Mouse (Mus musculus) embryonic facial prominence, embryonic 13.5 days (tissue): ENCODE results near the gene Jade1. TPM values are rescaled to one million over a fixed set of nuclear protein-coding genes. Genes with fewer than 3 reads are reported as not detected.

Source experiments
- ATAC-seq: fragments of 200-750 bp; cut with Nextera tagmentation; 2 replicates; pipeline ENCODE4 v1.8.0; 2017; ENCODE audit warnings: low read depth; ENCODE audit not compliant: insufficient number of reproducible peaks, insufficient read depth, low FRiP score, low TSS enrichment
- H3K27ac ChIP-seq: fragments of 300-500 bp; sonication (generic); 2 replicates; pipeline ENCODE4 v1.5.1; 2015; ENCODE audit warnings: moderate library complexity, mild to moderate bottlenecking, inconsistent platforms
- H3K27me3 ChIP-seq: fragments of 300-500 bp; sonication (generic); 2 replicates; pipeline ENCODE4 v1.6.1; 2015; ENCODE audit warnings: mild to moderate bottlenecking, inconsistent platforms
- H3K36me3 ChIP-seq: fragments of 300-500 bp; sonication (generic); 2 replicates; pipeline ENCODE4 v1.6.1; 2015; ENCODE audit warnings: mild to moderate bottlenecking, inconsistent platforms
- H3K4me1 ChIP-seq: fragments of 300-500 bp; sonication (generic); 2 replicates; pipeline ENCODE4 v1.6.1; 2015; ENCODE audit warnings: inconsistent platforms
- H3K4me2 ChIP-seq: fragments of 300-500 bp; sonication (generic); 2 replicates; pipeline ENCODE4 v1.6.1; 2015; ENCODE audit warnings: moderate library complexity, mild to moderate bottlenecking, inconsistent platforms
- H3K4me3 ChIP-seq: fragments of 300-500 bp; sonication (generic); 2 replicates; pipeline ENCODE4 v1.5.1; 2015; ENCODE audit warnings: mild to moderate bottlenecking, inconsistent platforms
- H3K9ac ChIP-seq: fragments of 300-500 bp; sonication (generic); 2 replicates; pipeline ENCODE4 v1.6.1; 2015; ENCODE audit warnings: mild to moderate bottlenecking, inconsistent platforms
- H3K9me3 ChIP-seq: fragments of 300-500 bp; sonication (generic); 2 replicates; pipeline ENCODE4 v1.6.1; 2016; ENCODE audit warnings: inconsistent platforms
- WGBS: fragments of 180-500 bp; shearing (Covaris S2); methylation state at CpG from one replicate; pipeline ENCODE4 v1.1.7; 2015; ENCODE audit warnings: mixed read lengths; 5-methylcytosine and 5-hydroxymethylcytosine counted together
- polyA plus RNA-seq: library from polyadenylated mRNA; unstranded; fragments of >200 nt; fragmentation: Nextera tagmentation; extraction: Ambion mirVana; gene quantifications from 2 replicates; pipeline ENCODE4 v1.2.1, GENCODE M21; 2015

The Jade1 gene
- polyA plus RNA-seq = 8.7 and 11.7 TPM in 2 replicates

DNA sequence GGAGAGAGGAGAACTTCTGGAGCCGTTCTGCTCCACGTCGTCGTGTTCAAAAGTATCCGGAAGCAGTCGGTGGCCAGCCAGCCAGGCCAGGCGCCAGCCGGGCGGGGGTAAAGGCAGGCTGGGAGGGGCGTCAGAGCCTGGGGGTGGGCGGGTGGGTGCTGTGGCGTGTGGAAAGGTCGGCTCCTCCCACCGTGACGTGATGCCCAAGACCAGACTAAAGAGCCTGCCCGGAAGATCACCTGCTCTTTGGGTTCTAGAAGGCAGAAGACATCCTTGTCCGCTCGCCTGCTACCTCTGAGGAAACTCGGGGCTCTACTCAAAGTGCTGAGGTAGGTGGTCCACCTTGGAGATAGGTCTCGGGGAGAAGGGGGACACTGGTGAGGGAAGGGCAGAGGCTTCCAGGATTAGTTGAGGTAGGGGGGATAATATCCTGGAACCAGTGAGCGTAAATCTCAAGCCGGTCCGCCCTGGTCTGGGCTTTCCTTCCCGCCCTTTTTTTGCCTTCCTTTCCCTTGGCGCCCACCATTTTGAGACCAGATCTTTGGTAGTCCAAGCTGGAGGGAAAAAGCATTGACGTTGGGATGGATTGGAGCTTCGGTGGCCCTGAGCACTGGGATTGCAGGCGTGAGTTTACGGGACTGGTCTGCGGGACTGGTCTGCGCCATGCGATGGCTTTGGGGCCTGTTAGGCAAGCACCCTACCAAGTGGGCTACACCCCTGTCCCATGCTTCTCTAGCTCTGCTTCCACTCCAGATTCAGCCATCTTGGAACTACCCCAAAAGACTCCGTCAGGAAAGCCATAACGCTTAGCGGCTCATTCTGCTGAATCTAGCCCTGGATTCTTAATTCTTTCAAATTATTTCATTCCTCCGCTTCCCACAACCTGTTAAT, at the start of gene Jade1:
Jade1 (plus strand) TSS at position 241 of the 891 bp plus-strand sequence.
- H3K9ac ChIP-seq = no peak within 1 kb of the TSS
- WGBS = 97% methylated on average over 36 of the region's 36 CpGs

DNA sequence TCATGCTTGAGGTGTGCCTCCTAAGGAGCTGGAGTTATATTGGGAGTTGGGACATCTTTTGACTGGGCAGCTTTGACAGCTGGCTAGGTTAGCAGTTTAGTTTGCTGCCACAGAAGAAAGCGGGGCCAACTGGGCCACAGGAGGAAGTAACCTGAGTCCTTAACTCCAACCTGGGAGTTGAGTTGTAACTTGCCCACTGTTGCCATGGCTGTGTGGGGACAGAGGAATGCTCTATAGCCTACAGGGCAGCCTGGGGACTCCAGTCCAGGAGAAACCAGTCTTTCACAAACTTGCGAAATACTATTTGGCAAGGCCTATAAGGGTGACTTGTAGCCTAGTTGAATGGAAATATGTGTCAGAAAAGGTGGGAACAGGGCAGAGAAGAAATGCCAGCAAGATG, 46.1 kb upstream of the Jade1 start:
- H3K9ac ChIP-seq = no peak overlapping the region
- no peaks in the 10 kb centered on the region for H3K36me3 ChIP-seq
- no peak for ATAC-seq
- no peaks in the 10 kb centered on the region for H3K4me1 ChIP-seq
- H3K27me3 ChIP-seq = no peaks in the 10 kb centered on the region
- H3K9me3 ChIP-seq = no peaks in the 10 kb centered on the region
- H3K27ac ChIP-seq = no peak overlapping the region
- 66% methylated on average over 2 of the region's 2 CpGs for whole genome bisulfite sequencing
- no peak overlapping the region for H3K4me3 ChIP-seq
- no peak overlapping the region for H3K4me2 ChIP-seq

More for the DNA sequence above, at the start of gene Jade1:
- no peak within 1 kb of the TSS for H3K27ac ChIP-seq
- ATAC-seq = no peak
- H3K9me3 ChIP-seq = no peaks in the 10 kb centered on the region
- H3K36me3 ChIP-seq = no peaks in the 10 kb centered on the region
- H3K27me3 ChIP-seq = no peaks in the 10 kb centered on the region
- H3K4me2 ChIP-seq = no peak within 1 kb of the TSS
- no peaks in the 10 kb centered on the region for H3K4me1 ChIP-seq
- H3K4me3 ChIP-seq = no peak within 1 kb of the TSS

DNA sequence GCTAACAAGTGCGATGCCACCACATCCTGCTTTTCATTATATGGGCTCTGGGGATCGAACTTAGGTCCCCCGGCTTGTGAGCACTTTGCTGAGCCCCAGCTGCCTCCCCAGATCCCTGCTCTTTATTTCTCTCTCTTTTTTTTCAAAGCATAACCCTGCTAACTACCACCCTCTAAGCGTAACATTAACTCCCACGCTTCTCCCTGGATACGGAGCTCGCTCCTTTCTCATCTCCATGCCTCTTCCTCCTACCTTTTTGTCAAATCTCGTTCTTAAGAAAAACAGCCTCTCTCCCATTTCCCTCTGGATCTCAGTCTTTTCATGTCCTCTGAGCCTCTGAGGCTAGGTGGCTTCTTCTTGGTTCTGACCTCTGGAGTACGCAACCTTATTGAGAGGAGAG, 45.3 kb upstream of the Jade1 start:
- H3K9me3 ChIP-seq = no peaks in the 10 kb centered on the region

DNA sequence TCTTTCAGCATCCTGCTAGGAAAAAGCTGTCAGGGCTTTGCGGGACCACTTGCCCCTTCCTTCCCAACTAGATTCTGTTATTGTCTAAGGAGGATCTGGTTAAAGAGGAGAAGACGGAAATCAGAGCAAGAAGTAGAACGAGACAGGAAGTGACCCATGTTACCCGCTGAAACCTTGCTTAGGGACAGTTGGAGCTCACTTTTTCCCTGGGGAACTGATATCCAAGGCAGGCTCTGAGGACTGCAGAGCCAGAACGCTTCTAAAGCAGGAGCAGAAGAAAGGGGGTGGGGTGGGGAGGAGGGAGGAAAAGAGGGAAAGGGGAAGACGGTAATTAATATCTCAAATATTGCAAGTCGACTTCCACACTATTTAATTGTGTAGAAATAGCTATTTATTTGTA, 44.8 kb upstream of the Jade1 start:
- no peak for ATAC-seq
- Histone ChIP-seq H3K9ac (no peak overlapping the region), H3K27me3 (no peaks in the 10 kb centered on the region), H3K4me3 (no peak overlapping the region), H3K9me3 (no peaks in the 10 kb centered on the region), H3K27ac (no peak overlapping the region), H3K4me2 (no peak overlapping the region), H3K4me1 (no peaks in the 10 kb centered on the region), H3K36me3 (no peaks in the 10 kb centered on the region)
- 59% methylated on average over 7 of the region's 7 CpGs for WGBS

More for the DNA sequence above, 45.3 kb upstream of the Jade1 start:
- no peak overlapping the region for H3K27ac ChIP-seq
- ATAC-seq = no peak
- H3K36me3 ChIP-seq = no peaks in the 10 kb centered on the region
- no peaks in the 10 kb centered on the region for H3K27me3 ChIP-seq
- no peak overlapping the region for H3K4me3 ChIP-seq
- no peak overlapping the region for H3K4me2 ChIP-seq
- 69% methylated on average over 9 of the region's 9 CpGs for WGBS
- no peaks in the 10 kb centered on the region for H3K4me1 ChIP-seq
- no peak overlapping the region for H3K9ac ChIP-seq

DNA sequence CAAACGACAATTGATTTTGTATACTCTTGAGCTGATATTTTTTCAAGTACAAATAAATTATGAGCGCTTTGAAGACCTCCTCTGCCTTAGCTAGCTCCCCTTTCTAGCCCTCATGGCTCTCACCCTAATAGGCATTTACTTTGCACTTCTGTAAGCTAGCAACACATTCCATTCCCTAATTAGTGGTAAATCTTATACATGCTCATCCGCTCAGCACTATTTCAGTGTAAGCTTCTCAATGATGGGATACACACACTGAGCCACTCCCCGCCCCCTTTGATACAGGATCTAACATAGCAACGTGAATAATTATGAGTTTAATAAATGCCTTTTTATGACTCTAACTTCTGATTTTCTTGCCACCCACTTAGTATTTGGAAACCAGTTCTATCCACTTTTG, 41.5 kb upstream of the Jade1 start:
- no peak overlapping the region for H3K9ac ChIP-seq
- ATAC-seq = no peak
- 59% methylated on average over 5 of the region's 5 CpGs for WGBS
- no peak overlapping the region for H3K27ac ChIP-seq
- H3K9me3 ChIP-seq = no peaks in the 10 kb centered on the region
- no peak overlapping the region for H3K4me3 ChIP-seq
- no peaks in the 10 kb centered on the region for H3K4me1 ChIP-seq
- no peaks in the 10 kb centered on the region for H3K27me3 ChIP-seq
- no peak overlapping the region for H3K4me2 ChIP-seq
- H3K36me3 ChIP-seq = no peaks in the 10 kb centered on the region

DNA sequence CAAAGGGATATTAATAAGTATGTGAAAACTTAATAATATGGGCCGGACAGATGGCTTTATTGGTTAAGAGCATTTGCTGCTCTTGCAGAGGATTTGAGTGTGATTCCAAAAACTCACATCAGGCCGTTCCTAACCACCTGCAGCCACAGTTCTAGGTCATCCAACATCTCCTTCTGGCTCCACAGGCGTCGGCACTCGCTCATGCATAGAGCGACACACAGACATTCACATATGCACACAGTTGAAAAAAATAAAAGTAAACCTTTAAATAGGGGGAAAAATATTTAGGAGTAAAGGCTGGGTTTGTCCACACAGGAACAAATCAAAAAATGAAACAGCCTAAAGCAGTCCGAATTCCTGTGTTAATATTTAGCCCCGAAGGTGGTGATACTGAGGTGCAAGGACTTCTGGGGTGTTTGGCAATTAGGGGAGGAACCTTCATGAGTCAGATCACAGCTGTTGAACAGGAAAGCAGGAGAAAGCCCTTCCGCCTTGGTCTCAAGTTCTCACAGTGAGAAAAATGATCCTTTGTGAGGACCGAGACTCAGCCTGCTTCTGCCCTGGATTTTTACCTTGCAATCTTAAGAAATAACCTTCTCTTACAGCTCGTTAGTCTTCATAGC, 40.7 kb upstream of the Jade1 start:
- Histone ChIP-seq H3K9me3 (no peaks in the 10 kb centered on the region), H3K9ac (no peak overlapping the region), H3K4me3 (no peak overlapping the region), H3K27ac (no peak overlapping the region), H3K27me3 (no peaks in the 10 kb centered on the region), H3K4me2 (no peak overlapping the region), H3K4me1 (no peaks in the 10 kb centered on the region), H3K36me3 (no peaks in the 10 kb centered on the region)
- ATAC-seq = no peak
- WGBS = 70% methylated on average over 11 of the region's 11 CpGs

DNA sequence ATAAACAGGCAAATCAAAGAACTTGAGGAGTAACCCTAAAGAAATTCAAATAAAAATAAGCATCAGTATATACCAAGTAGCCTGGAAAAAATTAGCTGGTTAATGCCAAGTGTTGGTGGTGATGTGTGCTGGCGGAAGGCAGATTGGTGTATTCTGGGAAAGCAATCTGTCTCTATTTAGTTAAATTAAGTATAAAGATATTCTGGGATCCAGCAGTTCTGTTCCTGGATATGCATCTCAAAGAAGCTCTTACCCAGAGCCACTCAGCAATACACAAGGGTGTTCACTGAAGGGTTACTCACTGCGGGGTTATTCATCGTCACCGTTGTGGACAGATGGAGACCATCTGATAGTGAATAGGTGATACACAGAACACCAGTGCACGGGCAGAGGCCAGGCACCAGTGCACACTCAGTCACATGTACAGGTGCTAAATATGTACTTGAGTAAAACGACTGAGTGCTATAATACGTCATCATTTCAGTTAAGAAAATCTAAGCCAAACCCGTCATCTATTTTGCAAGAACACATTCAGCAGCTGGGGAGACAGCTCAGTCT, 38.5 kb upstream of the Jade1 start:
- Histone ChIP-seq H3K9me3 (no peaks in the 10 kb centered on the region), H3K4me1 (no peaks in the 10 kb centered on the region), H3K9ac (no peak overlapping the region), H3K27ac (no peak overlapping the region), H3K27me3 (no peaks in the 10 kb centered on the region), H3K4me2 (no peak overlapping the region), H3K36me3 (no peaks in the 10 kb centered on the region), H3K4me3 (no peak overlapping the region)
- WGBS = 79% methylated on average over 8 of the region's 8 CpGs
- no peak for ATAC-seq

DNA sequence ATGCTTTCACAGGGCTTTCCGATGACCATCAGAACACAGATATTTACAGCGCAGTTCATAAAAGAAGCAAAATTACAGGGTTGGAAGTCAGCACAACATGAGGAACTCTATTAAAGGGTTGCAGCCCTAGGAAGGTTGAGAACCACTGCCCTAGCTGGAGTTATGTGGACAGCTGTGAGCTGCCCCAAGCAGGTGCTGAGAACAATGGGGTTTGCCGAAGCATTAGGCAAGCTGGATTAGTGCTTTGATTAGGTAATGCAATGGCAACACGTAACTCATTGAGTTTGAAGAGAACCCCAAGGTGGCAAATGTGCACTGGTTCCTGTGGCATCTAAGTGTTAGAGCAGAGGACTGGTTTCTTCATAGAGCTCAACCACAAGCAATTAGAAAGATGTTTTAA, 34.6 kb upstream of the Jade1 start:
- H3K9me3 ChIP-seq = no peaks in the 10 kb centered on the region
- no peak overlapping the region for H3K4me3 ChIP-seq
- ATAC-seq = no peak
- H3K4me2 ChIP-seq = no peak overlapping the region
- 83% methylated on average over 4 of the region's 4 CpGs for WGBS
- H3K27ac ChIP-seq = no peak overlapping the region
- no peaks in the 10 kb centered on the region for H3K4me1 ChIP-seq
- H3K36me3 ChIP-seq = no peaks in the 10 kb centered on the region
- no peak overlapping the region for H3K9ac ChIP-seq
- H3K27me3 ChIP-seq = no peaks in the 10 kb centered on the region

DNA sequence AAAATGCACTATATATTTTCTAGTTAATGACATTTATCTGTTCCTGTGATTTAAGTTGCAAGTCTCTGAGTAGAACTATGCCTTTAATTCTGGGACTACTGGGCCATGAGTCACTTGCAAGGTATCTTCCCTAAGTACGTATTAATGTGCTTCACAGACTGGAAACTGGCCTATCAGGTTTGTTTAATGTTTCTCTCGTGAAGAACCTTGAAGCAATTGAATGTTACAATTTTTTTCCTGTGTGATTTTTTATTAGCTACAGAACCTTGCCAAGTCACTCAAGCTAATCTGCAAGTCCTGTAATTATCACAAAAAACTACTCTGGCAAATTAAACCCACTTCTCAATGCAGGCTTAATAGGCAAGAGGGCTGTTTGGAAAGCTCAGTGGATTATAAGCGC, 33.8 kb upstream of the Jade1 start:
- no peaks in the 10 kb centered on the region for H3K9me3 ChIP-seq
- H3K4me3 ChIP-seq = no peak overlapping the region
- no peak overlapping the region for H3K27ac ChIP-seq
- no peaks in the 10 kb centered on the region for H3K4me1 ChIP-seq
- no peaks in the 10 kb centered on the region for H3K27me3 ChIP-seq
- H3K9ac ChIP-seq = no peak overlapping the region
- no peak for ATAC-seq
- no peaks in the 10 kb centered on the region for H3K36me3 ChIP-seq
- WGBS = 60% methylated on average over 3 of the region's 3 CpGs
- H3K4me2 ChIP-seq = no peak overlapping the region

DNA sequence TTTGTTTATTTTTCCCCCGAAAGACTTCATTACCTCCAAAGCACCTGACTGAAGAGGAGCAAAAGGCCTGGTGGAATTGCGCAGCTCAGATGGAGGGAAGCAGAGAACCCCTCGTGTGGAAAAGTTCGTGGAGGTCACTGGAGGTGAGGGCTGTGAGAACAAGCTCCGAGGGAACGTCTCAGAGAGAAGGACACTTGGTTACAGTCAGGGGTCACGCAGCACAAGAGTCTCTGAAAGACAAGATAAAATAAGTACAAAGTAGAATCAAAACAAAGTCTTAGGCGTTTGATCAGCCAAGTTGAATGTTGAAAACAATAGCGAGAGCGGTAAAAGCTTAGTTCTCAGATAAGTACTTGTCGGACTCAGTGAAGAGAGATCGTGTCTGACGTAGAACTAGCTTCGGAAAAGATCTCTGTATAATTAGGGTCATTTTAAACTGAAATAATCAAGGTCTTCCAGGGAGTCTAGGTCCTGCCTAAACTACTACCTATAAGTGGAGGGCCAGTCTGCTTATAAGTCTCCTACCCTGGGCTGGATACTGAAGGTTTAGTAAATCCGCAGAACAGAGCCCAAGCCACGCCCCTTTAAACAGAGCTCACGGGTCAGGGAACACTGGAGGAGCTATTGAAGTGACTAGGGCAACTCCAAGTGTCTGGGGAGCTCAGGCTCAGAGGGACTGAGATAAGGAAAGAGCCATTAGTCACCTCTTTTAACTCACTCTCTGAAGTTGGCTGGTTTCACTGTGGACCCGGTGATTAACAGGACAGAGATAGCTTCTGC, 33.1 kb upstream of the Jade1 start:
- H3K36me3 ChIP-seq = no peaks in the 10 kb centered on the region
- H3K27ac ChIP-seq = no peak overlapping the region
- H3K9ac ChIP-seq = no peak overlapping the region
- no peaks in the 10 kb centered on the region for H3K27me3 ChIP-seq
- 47% methylated on average over 18 of the region's 18 CpGs for WGBS
- no peaks in the 10 kb centered on the region for H3K9me3 ChIP-seq
- H3K4me3 ChIP-seq = no peak overlapping the region
- H3K4me1 ChIP-seq = no peaks in the 10 kb centered on the region
- H3K4me2 ChIP-seq = no peak overlapping the region
- ATAC-seq = no peak

DNA sequence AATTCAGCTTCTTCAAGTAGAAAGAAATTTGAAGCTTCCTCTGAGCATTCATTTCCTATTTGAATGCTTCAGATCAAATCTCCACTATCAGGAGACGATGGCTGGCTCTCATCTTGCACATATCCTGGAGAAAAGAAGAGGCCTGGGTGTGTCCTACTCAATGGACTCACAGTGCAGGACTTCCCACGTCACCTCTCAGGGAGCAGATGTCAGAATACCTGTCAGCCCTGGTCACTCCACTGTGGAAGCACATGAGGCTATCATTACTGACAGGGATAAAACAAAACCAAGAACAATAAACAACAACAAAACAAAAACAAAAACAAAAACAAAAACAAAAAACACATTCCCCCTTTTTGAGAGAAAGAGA, 32.5 kb upstream of the Jade1 start:
- no peaks in the 10 kb centered on the region for H3K4me1 ChIP-seq
- H3K4me2 ChIP-seq = no peak overlapping the region
- no peaks in the 10 kb centered on the region for H3K9me3 ChIP-seq
- no peak overlapping the region for H3K9ac ChIP-seq
- no peak overlapping the region for H3K4me3 ChIP-seq
- no peaks in the 10 kb centered on the region for H3K27me3 ChIP-seq
- H3K36me3 ChIP-seq = no peaks in the 10 kb centered on the region
- no peak overlapping the region for H3K27ac ChIP-seq
- no peak for ATAC-seq
- 41% methylated on average over 2 of the region's 2 CpGs for WGBS
